22 mouse cellular contexts compared by ENCODE assay signal in the genomic region with DNA sequence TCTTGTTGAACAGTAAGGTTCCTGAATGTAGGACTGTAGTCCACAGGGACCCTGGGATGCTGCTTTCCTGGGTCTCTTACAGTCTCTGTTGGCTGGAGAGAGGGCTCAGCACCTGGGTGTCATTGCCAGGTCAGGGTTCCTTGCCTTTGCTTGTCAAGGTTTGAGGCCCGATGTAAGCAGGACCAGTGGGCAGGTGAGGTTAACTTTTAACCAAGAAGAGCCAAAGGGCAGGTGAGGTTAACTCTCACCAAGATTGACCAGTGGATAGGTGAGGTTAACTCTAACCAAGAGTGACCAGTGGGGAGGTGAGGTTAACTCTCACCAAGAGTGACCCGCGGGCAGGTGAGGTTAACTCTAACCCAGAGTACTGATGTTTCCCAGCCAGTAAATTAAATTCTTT. TPM values are rescaled to one million over a fixed set of nuclear protein-coding genes. Genes with fewer than 3 reads are reported as not detected.
"Had no signal": no experiment of that assay in that cellular context is flagged by ENCODE, and none has a peak within 500 bp of the region (broad histone marks: within the 10 kb centered on the region; RNA-seq: fewer than 3 reads in every experiment).

No protein-coding gene starts in this region.

- ATAC-seq: hindbrain, embryonic 16.5 days; inflammation-experienced regulatory T-cells, adult 6 months; intestine, postnatal 0 days; midbrain, embryonic 15.5 days had no signal

- H3K4me2 ChIP-seq: hindbrain, embryonic 12.5 days; limb, embryonic 13.5 days; lung, embryonic 14.5 days; midbrain, embryonic 11.5 days; midbrain, embryonic 15.5 days; neural tube, embryonic 12.5 days had no signal

- H3K4me3 ChIP-seq: hindbrain, embryonic 12.5 days; limb, embryonic 13.5 days; megakaryocyte, embryonic 14.5 days; midbrain, embryonic 15.5 days; neural tube, embryonic 12.5 days had no signal

- H3K27me3 ChIP-seq: hindbrain, embryonic 12.5 days; limb, embryonic 13.5 days; midbrain, embryonic 15.5 days; neural tube, embryonic 12.5 days had no signal

- H3K36me3 ChIP-seq: midbrain, embryonic 15.5 days had no signal

- H3K4me1 ChIP-seq: hindbrain, embryonic 12.5 days; midbrain, embryonic 15.5 days; neural tube, embryonic 12.5 days had no signal

- H3K9me3 ChIP-seq: hindbrain, embryonic 12.5 days; limb, embryonic 13.5 days; megakaryocyte, embryonic 14.5 days; midbrain, embryonic 15.5 days; neural tube, embryonic 12.5 days had no signal

- H3K27ac ChIP-seq: hindbrain, embryonic 12.5 days; limb, embryonic 13.5 days; liver, embryonic 14.5 days; midbrain, embryonic 15.5 days; neural tube, embryonic 12.5 days had no signal

- DNase-seq: left cerebral cortex, postnatal 4 days; lung, embryonic 14.5 days; lung, postnatal 10 days; lung, postnatal 4 days; right cerebral cortex, postnatal 4 days; spleen, adult 18-20 months; thymus, adult 2 months; thymus, postnatal 4 days had no signal

- H3K9ac ChIP-seq: hindbrain, embryonic 12.5 days; limb, embryonic 13.5 days; liver, embryonic 14.5 days; lung, embryonic 14.5 days; midbrain, embryonic 15.5 days; neural tube, embryonic 12.5 days had no signal

RNA-seq across cellular contexts. Expression of gene Timm8a2, which starts 45.1 kb away (rescaled TPM):
- total RNA-seq: layer of hippocampus, adult 18-20 months; layer of hippocampus, postnatal 10 days; monocyte, adult 5-6 weeks had no signal
- polyA plus RNA-seq: hindbrain, embryonic 12.5 days; hindbrain, embryonic 16.5 days; inflammation-experienced regulatory T-cells, adult 6 months; intestine, postnatal 0 days; limb, embryonic 13.5 days; liver, embryonic 14.5 days; lung, embryonic 14.5 days; midbrain, embryonic 11.5 days; midbrain, embryonic 15.5 days; neural tube, embryonic 12.5 days; stomach, embryonic 14.5 days had no signal
